Mouse (Mus musculus) activated CD4-positive, CD25-positive, alpha-beta regulatory T cell, adult 4 months (primary cell): ENCODE results near the gene Kat2a. TPM values are rescaled to one million over a fixed set of nuclear protein-coding genes. Genes with fewer than 3 reads are reported as not detected.
A peak's percentile ranks its signal among the peaks of the same experiment; 100 is the strongest.

Experiments used
- ATAC-seq: one replicate; pipeline ENCODE4 v1.8.0; 2017
- polyA plus RNA-seq, 2 experiments: library from polyadenylated mRNA; unstranded; fragments of 100-300 nt; shearing (Covaris generic); gene quantifications; one replicate each; pipeline ENCODE4 v1.2.1; 2017

Kat2a gene
- polyA plus RNA-seq, 2 experiments from 2014 or later, result 11.2 to 13.3 TPM

GRCm38 (mm10) chr11:100705095-100705747 is 7.0 kb downstream of the Kat2a start:
- no peak for ATAC-seq

- peak; percentile 74 for ATAC-seq
These were observed 8.3 kb downstream of the Kat2a start, which contains the start of gene Dhx58 for GRCm38 (mm10) chr11:100703851-100704531. Gene Dhx58, minus strand, starts transcription at chr11:100704271.

- ATAC-seq, result peak; percentile 16
These were observed 8.9 kb downstream of the Kat2a start for GRCm38 (mm10) chr11:100703366-100703765.

- peak; percentile 33 for ATAC-seq
These were observed 9.4 kb downstream of the Kat2a start for GRCm38 (mm10) chr11:100702906-100703305.

- ATAC-seq, result peak; percentile 61
These were observed 10.0 kb downstream of the Kat2a start for GRCm38 (mm10) chr11:100702081-100702851.

- ATAC-seq, result no peak
These were observed 11.0 kb downstream of the Kat2a start for GRCm38 (mm10) chr11:100701301-100701700.

- no peak for ATAC-seq
These were observed 11.6 kb downstream of the Kat2a start for GRCm38 (mm10) chr11:100700710-100701109.

GRCm38 (mm10) chr11:100697921-100698320 is 14.3 kb downstream of the Kat2a start:
- no peak for ATAC-seq

GRCm38 (mm10) chr11:100694926-100695325 is 17.3 kb downstream of the Kat2a start:
- no peak for ATAC-seq

GRCm38 (mm10) chr11:100693154-100693553 is 19.1 kb downstream of the Kat2a start:
- ATAC-seq, result no peak

GRCm38 (mm10) chr11:100692164-100692616 is 20.1 kb downstream of the Kat2a start, which contains the start of gene Zfp385c:
Gene Zfp385c, minus strand, starts transcription at chr11:100692455.
- ATAC-seq, result no peak

- ATAC-seq, result no peak
These were observed 21.9 kb downstream of the Kat2a start for GRCm38 (mm10) chr11:100690389-100690788.

- no peak for ATAC-seq
These were observed 23.8 kb downstream of the Kat2a start for GRCm38 (mm10) chr11:100688443-100688842.

GRCm38 (mm10) chr11:100687265-100687664 is 25.0 kb downstream of the Kat2a start:
- no peak for ATAC-seq

GRCm38 (mm10) chr11:100685371-100685770 is 26.9 kb downstream of the Kat2a start:
- no peak for ATAC-seq

GRCm38 (mm10) chr11:100684084-100684483 is 28.2 kb downstream of the Kat2a start:
- ATAC-seq, result no peak

- ATAC-seq, result no peak
These were observed 29.7 kb downstream of the Kat2a start for GRCm38 (mm10) chr11:100682526-100682925.

- ATAC-seq, result no peak
These were observed 30.4 kb downstream of the Kat2a start for GRCm38 (mm10) chr11:100681826-100682225.

- no peak for ATAC-seq
These were observed 34.5 kb downstream of the Kat2a start for GRCm38 (mm10) chr11:100677810-100678209.

- ATAC-seq, result no peak
These were observed 39.1 kb downstream of the Kat2a start for GRCm38 (mm10) chr11:100673169-100673568.

GRCm38 (mm10) chr11:100671956-100672355 is 40.3 kb downstream of the Kat2a start:
- no peak for ATAC-seq

GRCm38 (mm10) chr11:100671049-100671448 is 41.2 kb downstream of the Kat2a start:
- ATAC-seq, result no peak

GRCm38 (mm10) chr11:100659806-100660205 is 52.5 kb downstream of the Kat2a start:
- no peak for ATAC-seq
